Mouse (Mus musculus) liver, postnatal 0 days (tissue): ENCODE results near the gene 2310033P09Rik. TPM values are rescaled to one million over a fixed set of nuclear protein-coding genes. Genes with fewer than 3 reads are reported as not detected.

ENCODE experiments used
- ATAC-seq: fragments of 200-750 bp; cut with Nextera tagmentation; 2 replicates; pipeline ENCODE4 v1.8.0; 2017; ENCODE audit warnings: mild to moderate bottlenecking, moderate library complexity
- DNase-seq: peaks from one replicate; pipeline ENCODE4 v3.0.0-alpha.2; 2016
- H3K27ac ChIP-seq: fragments of 300-500 bp; sonication (generic); 2 replicates; pipeline ENCODE4 v1.5.1; 2014; ENCODE audit warnings: antibody characterized with exemption, moderate library complexity, mild to moderate bottlenecking, low read depth
- H3K27me3 ChIP-seq: fragments of 300-500 bp; sonication (generic); 2 replicates; pipeline ENCODE4 v1.6.1; 2014; ENCODE audit warnings: low read length, control low read depth, mixed read lengths; ENCODE audit not compliant: insufficient read depth
- H3K36me3 ChIP-seq: fragments of 300-500 bp; sonication (generic); replicated peaks from 2 replicates; pipeline ENCODE4 v1.6.1; 2014; ENCODE audit warnings: mild to moderate bottlenecking, control low read depth, low read length, moderate library complexity, mixed read lengths; ENCODE audit not compliant: insufficient read depth
- H3K4me1 ChIP-seq: fragments of 300-500 bp; sonication (generic); 2 replicates; pipeline ENCODE4 v1.6.1; 2014; ENCODE audit warnings: antibody characterized with exemption, mild to moderate bottlenecking, control low read depth; ENCODE audit not compliant: insufficient read depth
- H3K4me2 ChIP-seq: fragments of 300-500 bp; sonication (generic); 2 replicates; pipeline ENCODE4 v1.6.1; 2014; ENCODE audit warnings: low read depth, mild to moderate bottlenecking, low read length, moderate library complexity, mixed read lengths
- H3K4me3 ChIP-seq: fragments of 300-500 bp; sonication (generic); 2 replicates; pipeline ENCODE4 v1.5.1; 2014; ENCODE audit warnings: low read depth, low read length
- H3K9ac ChIP-seq: fragments of 300-500 bp; sonication (generic); replicated peaks from 2 replicates; pipeline ENCODE4 v1.6.1; 2014; ENCODE audit warnings: mild to moderate bottlenecking, moderate library complexity
- H3K9me3 ChIP-seq: fragments of 300-500 bp; sonication (generic); 2 replicates; pipeline ENCODE4 v1.6.1; 2016; ENCODE audit warnings: mild to moderate bottlenecking, control low read depth, low read length, mixed read lengths
- CTCF ChIP-seq: sonication (generic); IDR thresholded peaks from 2 replicates; pipeline ENCODE4 v1.5.1; 2016; ENCODE audit warnings: antibody characterized with exemption, low read depth
- EP300 ChIP-seq: IDR thresholded peaks from 2 replicates; pipeline ENCODE4 v1.6.1; 2016; ENCODE audit warnings: antibody characterized with exemption, low read depth, mild to moderate bottlenecking
- WGBS: fragments of 180-500 bp; shearing (Covaris S2); extraction: QIAGEN DNeasy Blood & Tissue Kit; methylation state at CpG from one replicate; pipeline ENCODE4 v1.1.7; 2014; ENCODE audit not compliant: insufficient replicate concordance; 5-methylcytosine and 5-hydroxymethylcytosine counted together
- polyA plus RNA-seq: library from polyadenylated mRNA; unstranded; fragments of >200 nt; fragmentation: Nextera tagmentation; extraction: Ambion mirVana; gene quantifications from 2 replicates; pipeline ENCODE4 v1.2.1, GENCODE M21; 2015

2310033P09Rik gene
- polyA plus RNA-seq, 1 experiment from 2014 or later, result 14.8 TPM

DNA sequence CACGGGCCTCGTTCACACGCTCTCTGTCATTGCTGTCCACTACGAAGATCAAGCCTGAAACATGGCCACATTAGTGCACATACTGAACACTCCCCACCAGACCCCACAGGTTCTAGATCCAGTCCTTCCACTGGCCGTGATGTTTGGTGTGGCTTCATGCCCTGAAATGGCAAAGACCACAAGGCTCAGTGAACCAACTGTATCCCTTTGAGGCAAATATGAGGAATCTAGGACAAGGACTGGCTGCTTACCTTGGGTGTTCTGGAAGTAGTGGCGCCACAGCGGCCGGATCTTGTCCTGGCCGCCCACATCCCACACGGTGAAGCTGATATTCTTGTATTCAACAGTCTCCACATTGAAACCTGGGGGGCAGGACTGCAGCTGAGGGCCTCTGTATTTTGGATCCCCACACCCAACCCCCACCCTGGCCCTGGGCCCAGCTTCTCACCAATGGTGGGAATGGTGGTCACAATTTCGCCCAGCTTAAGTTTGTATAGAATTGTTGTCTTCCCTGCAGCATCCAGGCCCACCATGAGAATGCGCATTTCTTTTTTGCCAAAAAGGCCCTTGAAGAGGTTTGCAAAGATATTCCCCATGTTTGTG, 4.9 kb downstream of the 2310033P09Rik start:
- DNase-seq (no peak), ATAC-seq (no peak)
- Histone ChIP-seq H3K9me3 (no peaks in the 10 kb centered on the region), H3K4me3 (no peak overlapping the region), H3K9ac (no peak overlapping the region), H3K4me1 (peaks cover 23% of the 10 kb centered on the region), H3K36me3 (peaks cover 49% of the 10 kb centered on the region), H3K27ac (no peak overlapping the region), H3K4me2 (no peak overlapping the region), H3K27me3 (no peaks in the 10 kb centered on the region)
- 88% methylated on average over 12 of the region's 12 CpGs for WGBS
- TF ChIP-seq EP300 (no peak), CTCF (no peak)

DNA sequence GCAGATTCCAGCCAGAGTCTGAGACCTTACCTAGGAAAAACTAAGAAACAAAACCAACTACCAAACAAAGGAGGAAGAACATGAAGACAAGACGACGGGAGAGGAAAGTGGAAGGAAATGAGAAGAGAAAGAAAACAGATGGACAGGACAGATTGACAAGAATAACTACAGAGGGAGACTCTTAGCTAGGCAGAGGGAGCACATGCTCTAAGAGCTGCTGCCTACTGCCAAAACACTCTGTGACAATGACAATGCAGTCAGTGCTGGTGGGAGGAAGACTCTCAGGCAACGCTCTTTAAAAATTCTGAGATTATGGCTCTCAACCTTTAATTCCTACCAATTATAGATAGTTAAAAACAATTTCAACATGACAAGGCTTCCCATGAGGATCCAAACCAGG, 8.8 kb downstream of the 2310033P09Rik start:
- H3K36me3 ChIP-seq, result peaks cover 36% of the 10 kb centered on the region
- H3K27ac ChIP-seq, result peak overlapping the region; percentile 7; the same call in 1 of the 2 replicates
- H3K27me3 ChIP-seq, result no peaks in the 10 kb centered on the region
- DNase-seq (no peak), ATAC-seq (no peak)
- no peak overlapping the region for H3K9ac ChIP-seq
- H3K9me3 ChIP-seq, result no peaks in the 10 kb centered on the region
- H3K4me2 ChIP-seq, result no peak overlapping the region
- H3K4me3 ChIP-seq, result no peak overlapping the region
- TF ChIP-seq CTCF (no peak), EP300 (no peak)
- H3K4me1 ChIP-seq, result peaks cover 48% of the 10 kb centered on the region
- 57% methylated on average over 3 of the region's 3 CpGs for WGBS

DNA sequence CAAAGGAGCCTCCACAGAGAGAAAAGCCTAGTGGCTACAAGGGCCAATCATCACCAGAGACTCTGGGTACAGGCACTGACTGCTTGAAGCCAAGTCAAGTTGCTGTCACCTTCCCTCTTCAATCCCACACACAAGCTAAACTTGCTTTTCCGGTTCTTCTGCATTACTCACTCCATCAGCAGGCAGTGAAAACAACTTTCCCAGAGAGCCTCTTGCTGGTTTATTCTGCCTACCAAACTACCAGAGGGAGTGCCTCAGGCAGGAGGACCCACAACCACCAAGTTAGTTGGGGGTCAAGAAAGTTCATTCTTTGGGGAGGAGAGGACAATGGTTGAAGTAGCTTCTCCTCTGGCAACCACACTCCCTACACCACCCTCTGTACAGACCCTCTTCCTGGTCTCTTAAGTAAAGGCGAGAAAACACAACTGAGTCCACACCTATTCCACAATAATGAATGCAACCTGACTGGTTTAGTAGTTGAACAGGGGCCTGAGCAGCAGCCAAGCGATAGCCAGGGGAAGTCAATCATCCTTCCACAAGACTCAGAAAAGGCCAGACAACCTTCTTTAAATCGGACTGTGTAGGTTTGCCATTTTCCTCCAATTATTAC, 10.4 kb downstream of the 2310033P09Rik start:
- WGBS, result 82% methylated on average over 4 of the region's 4 CpGs
- Histone ChIP-seq H3K4me2 (no peak overlapping the region), H3K9ac (no peak overlapping the region), H3K27ac (no peak overlapping the region), H3K4me3 (no peak overlapping the region), H3K36me3 (peaks cover 29% of the 10 kb centered on the region), H3K4me1 (peaks cover 56% of the 10 kb centered on the region), H3K27me3 (no peaks in the 10 kb centered on the region), H3K9me3 (no peaks in the 10 kb centered on the region)
- TF ChIP-seq EP300 (no peak), CTCF (no peak)
- ATAC-seq (no peak), DNase-seq (no peak)

DNA sequence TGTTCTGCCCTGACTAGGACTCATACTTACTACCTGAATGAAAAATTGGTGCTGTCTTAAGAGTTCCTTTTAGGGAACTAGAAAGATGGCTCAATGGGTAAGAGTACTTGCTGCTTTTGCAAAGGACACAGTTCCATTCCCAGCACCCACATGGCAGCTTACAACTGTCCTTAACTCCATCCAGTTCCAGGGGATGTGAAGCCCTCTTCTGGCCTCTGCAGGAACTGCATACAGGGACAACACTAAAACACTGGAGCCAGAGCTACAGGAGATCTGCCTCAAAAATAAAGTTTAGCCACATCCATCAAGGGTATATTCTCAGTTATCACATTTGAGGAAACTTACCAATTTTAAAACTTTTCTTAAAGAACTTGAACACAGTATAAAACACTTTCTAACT, 10.9 kb downstream of the 2310033P09Rik start:
- no peak overlapping the region for H3K9ac ChIP-seq
- peak; percentile 61 for DNase-seq
- peaks cover 27% of the 10 kb centered on the region for H3K36me3 ChIP-seq
- TF ChIP-seq CTCF (peak; percentile 78), EP300 (no peak)
- H3K27ac ChIP-seq, result no peak overlapping the region
- no peak overlapping the region for H3K4me2 ChIP-seq
- peak; percentile 56; the same call in 1 of the 2 replicates for ATAC-seq
- no peak overlapping the region for H3K4me3 ChIP-seq
- H3K27me3 ChIP-seq, result no peaks in the 10 kb centered on the region
- no peaks in the 10 kb centered on the region for H3K9me3 ChIP-seq
- peaks cover 60% of the 10 kb centered on the region for H3K4me1 ChIP-seq

DNA sequence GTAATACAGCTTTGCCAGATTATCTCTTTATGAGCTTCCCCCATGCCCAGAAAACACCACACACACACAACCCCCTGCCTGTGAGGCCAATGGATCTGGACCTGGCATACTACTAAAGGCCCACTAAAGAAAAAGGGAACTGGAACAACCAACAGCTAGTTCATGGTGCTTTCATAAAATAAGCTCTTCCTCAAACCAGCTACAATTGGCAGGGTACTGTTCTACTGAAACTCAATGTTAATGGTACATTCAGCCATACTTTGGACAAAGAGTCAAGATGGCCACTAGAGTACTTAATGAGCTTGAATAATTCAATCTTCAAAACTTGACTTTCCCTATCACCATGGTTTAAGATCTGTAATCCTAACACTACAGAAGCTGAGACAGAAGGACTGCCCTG, 13.5 kb downstream of the 2310033P09Rik start:
- TF ChIP-seq CTCF (no peak), EP300 (no peak)
- DNase-seq (no peak), ATAC-seq (no peak)
- H3K9me3 ChIP-seq, result no peaks in the 10 kb centered on the region
- peaks cover 13% of the 10 kb centered on the region for H3K36me3 ChIP-seq
- H3K27ac ChIP-seq, result peak overlapping the region; percentile 42; the same call in 1 of the 2 replicates
- no peak overlapping the region for H3K4me3 ChIP-seq
- no peak overlapping the region for H3K4me2 ChIP-seq
- H3K4me1 ChIP-seq, result peaks cover 77% of the 10 kb centered on the region
- H3K9ac ChIP-seq, result no peak overlapping the region
- H3K27me3 ChIP-seq, result no peaks in the 10 kb centered on the region

DNA sequence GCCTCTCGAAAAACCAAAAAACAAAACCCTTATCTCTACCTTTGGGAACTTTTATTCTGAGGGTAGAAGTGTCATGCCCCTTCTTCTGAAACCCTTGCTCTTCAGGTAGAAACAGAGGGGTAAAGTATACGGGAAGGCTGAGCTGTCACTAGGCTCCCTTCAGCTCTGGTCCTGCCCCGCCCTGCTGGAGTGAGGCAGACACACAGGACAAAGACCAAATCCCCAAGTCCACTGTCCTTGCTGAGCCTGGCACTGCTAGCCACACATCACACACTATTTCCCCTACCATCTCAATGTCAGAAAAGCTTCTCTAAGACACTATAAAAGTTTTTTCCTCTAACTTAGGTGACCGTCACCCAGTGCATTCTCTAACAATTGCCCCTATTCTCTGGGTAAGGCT, 14.2 kb downstream of the 2310033P09Rik start:
- DNase-seq, result no peak
- H3K9me3 ChIP-seq, result no peaks in the 10 kb centered on the region
- H3K27ac ChIP-seq, result no peak overlapping the region; the same call in 1 of the 2 replicates
- H3K27me3 ChIP-seq, result no peaks in the 10 kb centered on the region
- H3K4me2 ChIP-seq, result peak overlapping the region; percentile 36
- peaks cover 79% of the 10 kb centered on the region for H3K4me1 ChIP-seq
- ATAC-seq, result peak; percentile 37; the same call in 1 of the 2 replicates
- WGBS, result 71% methylated on average over 4 of the region's 4 CpGs
- peaks cover 13% of the 10 kb centered on the region for H3K36me3 ChIP-seq
- H3K4me3 ChIP-seq, result no peak overlapping the region
- no peak overlapping the region for H3K9ac ChIP-seq
- TF ChIP-seq CTCF (no peak), EP300 (no peak)
